Mouse (Mus musculus) heart, embryonic 16.5 days (tissue): ENCODE measurements around the gene Pclaf. TPM values are rescaled to one million over a fixed set of nuclear protein-coding genes. Genes with fewer than 3 reads are reported as not detected.

Source experiments
- ATAC-seq: fragments of 200-750 bp; cut with Nextera tagmentation; replicated peaks from 2 replicates; pipeline ENCODE4 v1.8.0; 2017; ENCODE audit warnings: moderate number of reproducible peaks; ENCODE audit not compliant: insufficient read depth, low FRiP score; ENCODE audit errors: extremely low read depth
- H3K27ac ChIP-seq: fragments of 300-500 bp; sonication (generic); 2 replicates; pipeline ENCODE4 v1.5.1; 2014; ENCODE audit warnings: mild to moderate bottlenecking, low read length, control low read depth, moderate library complexity
- H3K27me3 ChIP-seq: fragments of 300-500 bp; sonication (generic); 2 replicates; pipeline ENCODE4 v1.6.1; 2014; ENCODE audit warnings: low read length, mixed read lengths; ENCODE audit not compliant: control insufficient read depth, insufficient read depth
- H3K36me3 ChIP-seq: fragments of 300-500 bp; sonication (generic); 2 replicates; pipeline ENCODE4 v1.6.1; 2014; ENCODE audit not compliant: control insufficient read depth, insufficient read depth
- H3K4me1 ChIP-seq: fragments of 300-500 bp; sonication (generic); 2 replicates; pipeline ENCODE4 v1.6.1; 2014; ENCODE audit warnings: low read length, mixed read lengths; ENCODE audit not compliant: control insufficient read depth, insufficient read depth
- H3K4me2 ChIP-seq: fragments of 300-500 bp; sonication (generic); 2 replicates; pipeline ENCODE4 v1.6.1; 2014; ENCODE audit warnings: low read depth, mild to moderate bottlenecking, control low read depth, low read length
- H3K4me3 ChIP-seq: fragments of 300-500 bp; sonication (generic); 2 replicates; pipeline ENCODE4 v1.5.1; 2014; ENCODE audit warnings: mild to moderate bottlenecking, control low read depth, low read length
- H3K9ac ChIP-seq: fragments of 300-500 bp; sonication (generic); 2 replicates; pipeline ENCODE4 v1.6.1; 2014; ENCODE audit warnings: low read length, control low read depth
- H3K9me3 ChIP-seq: fragments of 300-500 bp; sonication (generic); replicated peaks from 2 replicates; pipeline ENCODE4 v1.6.1; 2016; ENCODE audit warnings: low read length; ENCODE audit not compliant: control insufficient read depth
- WGBS: fragments of 180-500 bp; shearing (Covaris S2); extraction: QIAGEN DNeasy Blood & Tissue Kit; methylation state at CpG from one replicate; pipeline ENCODE4 v1.1.7; 2014; 5-methylcytosine and 5-hydroxymethylcytosine counted together
- polyA plus RNA-seq: library from polyadenylated mRNA; unstranded; fragments of >200 nt; fragmentation: Nextera tagmentation; extraction: Ambion mirVana; gene quantifications from 2 replicates; pipeline ENCODE4 v1.2.1, GENCODE M21; 2015

Pclaf gene
- polyA plus RNA-seq, 1 experiment from 2014 or later = 105 TPM

GRCm38 (mm10) chr9:65951082-65951587 lies 61.1 kb downstream of the Pclaf start:
- Histone ChIP-seq H3K9ac (no peak overlapping the region), H3K27me3 (no peaks in the 10 kb centered on the region), H3K4me2 (no peak overlapping the region), H3K36me3 (peaks cover 6% of the 10 kb centered on the region; the same call in 1 of the 2 replicates), H3K9me3 (no peaks in the 10 kb centered on the region), H3K4me3 (no peak overlapping the region), H3K4me1 (no peaks in the 10 kb centered on the region), H3K27ac (no peak overlapping the region)
- 75% methylated on average over 3 of the region's 3 CpGs for WGBS
- no peak for ATAC-seq

Other genes starting within 250 kb of the Pclaf start
- 299 and 313 TPM in 2 replicates for gene Oaz2, start 222.2 kb upstream of the Pclaf start, polyA plus RNA-seq
- gene Zfp609, start 62.7 kb upstream of the Pclaf start, polyA plus RNA-seq = 4.2 and 5.1 TPM in 2 replicates
- 21.7 and 22.5 TPM in 2 replicates for gene Trip4, start 18.6 kb downstream of the Pclaf start, polyA plus RNA-seq
- gene Csnk1g1, start 18.7 kb downstream of the Pclaf start, polyA plus RNA-seq = 11.7 and 12.4 TPM in 2 replicates
- gene Ppib, start 170.0 kb downstream of the Pclaf start, polyA plus RNA-seq = 354 and 365 TPM in 2 replicates
- gene Snx22, start 179.5 kb downstream of the Pclaf start, polyA plus RNA-seq = 1.4 and 1.8 TPM in 2 replicates
- 66.8 and 73.6 TPM in 2 replicates for gene Snx1, start 236.3 kb downstream of the Pclaf start, polyA plus RNA-seq
- gene Ciao2a, start 236.4 kb downstream of the Pclaf start, polyA plus RNA-seq = 152 and 175 TPM in 2 replicates